Mouse (Mus musculus): ENCODE measurements at regions not wholly inside any gene's neighbourhood (a gene's known extent, or its start where the extent isn't known, plus 50 kb on each side); places are given as distances from the start of the nearest gene placed in this dataset.
A peak's percentile ranks its signal among the peaks of the same experiment; 100 is the strongest.

DNA sequence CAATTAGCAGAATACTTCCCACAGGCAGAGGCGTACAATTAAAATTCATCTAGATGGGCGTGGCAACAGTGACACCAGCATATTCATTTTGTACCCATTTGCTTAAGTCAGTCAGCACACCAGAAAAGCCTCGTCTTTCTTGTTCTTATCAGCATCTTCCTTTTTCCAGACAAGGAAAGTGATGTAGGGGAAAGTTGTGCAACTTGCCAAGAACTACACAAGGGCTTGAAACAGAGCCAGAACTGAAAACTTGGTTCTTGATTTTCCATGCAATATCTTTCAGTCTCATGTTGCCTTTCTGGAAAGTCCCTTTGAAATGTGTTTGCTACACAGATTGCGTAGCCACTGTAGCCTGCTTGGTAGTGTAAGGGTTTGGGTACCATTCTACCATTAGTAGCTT is 401.9 kb upstream of the Btbd3 start:
- intact Hi-C loops (cut with DNase I; ENCODE audit: low total_unique reads): no loop called here
- no peak for DNase-seq

DNA sequence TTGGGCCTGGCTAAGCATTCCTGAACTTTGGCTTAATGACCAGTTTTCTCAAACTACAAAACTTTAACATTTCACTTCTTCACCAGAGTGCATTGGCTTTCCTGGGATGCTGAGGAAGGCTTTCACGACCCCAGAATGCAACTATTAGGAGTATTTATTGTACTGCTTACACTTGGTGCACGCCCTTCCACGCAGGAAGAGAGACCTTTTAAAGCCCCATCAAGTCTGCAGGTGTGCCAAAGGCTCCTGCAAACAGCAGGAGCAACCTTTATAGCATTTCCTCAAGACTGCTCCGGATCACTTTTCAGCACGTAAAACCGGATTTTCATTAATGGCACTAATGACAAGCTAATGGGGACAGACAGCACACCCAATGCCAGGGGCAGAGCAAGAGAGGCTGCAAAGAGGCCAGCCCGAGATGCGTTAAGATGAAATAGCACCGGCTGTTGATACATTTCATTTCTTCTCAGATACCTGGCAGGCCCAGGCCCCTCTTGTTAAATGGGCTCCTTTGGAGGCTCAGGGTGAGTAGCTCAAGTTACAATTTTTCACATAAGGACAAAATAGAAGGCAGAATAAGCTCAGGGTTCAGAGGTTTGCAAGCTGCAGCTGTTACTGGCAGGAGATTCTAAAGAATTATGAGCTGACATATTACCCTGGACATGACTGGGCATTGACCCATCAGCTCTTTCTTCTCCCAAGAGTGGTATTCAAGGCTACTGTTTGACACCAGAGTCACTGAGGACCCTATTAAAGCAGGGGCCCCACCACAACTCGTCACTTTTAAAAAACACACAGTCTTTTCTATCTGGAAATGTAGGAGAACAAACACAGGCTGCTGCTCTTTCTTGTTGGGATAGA is 402.7 kb upstream of the Btbd3 start:
- DNase-seq: no peak
- intact Hi-C loops (cut with DNase I; ENCODE audit: low total_unique reads): no loop called here

DNA sequence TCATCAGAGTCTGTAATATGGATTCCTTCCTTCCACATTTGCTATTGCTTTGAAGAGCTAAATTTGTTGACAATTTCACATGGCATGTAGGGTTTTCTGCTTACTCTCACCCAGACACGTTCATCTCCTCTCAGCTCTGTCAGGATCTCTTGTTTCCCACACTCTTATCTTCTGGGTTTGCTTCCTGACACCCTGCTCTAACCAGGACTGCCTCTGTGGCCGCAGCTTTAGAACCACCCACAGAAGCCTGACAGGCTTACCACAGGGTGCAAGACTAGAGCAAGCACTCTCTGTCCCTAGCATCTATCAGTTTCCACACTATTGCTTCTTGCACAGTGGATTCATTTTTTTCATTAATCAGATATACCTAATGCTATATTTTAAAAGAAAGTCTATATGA is 408.5 kb upstream of the Btbd3 start:
- no peak for DNase-seq

DNA sequence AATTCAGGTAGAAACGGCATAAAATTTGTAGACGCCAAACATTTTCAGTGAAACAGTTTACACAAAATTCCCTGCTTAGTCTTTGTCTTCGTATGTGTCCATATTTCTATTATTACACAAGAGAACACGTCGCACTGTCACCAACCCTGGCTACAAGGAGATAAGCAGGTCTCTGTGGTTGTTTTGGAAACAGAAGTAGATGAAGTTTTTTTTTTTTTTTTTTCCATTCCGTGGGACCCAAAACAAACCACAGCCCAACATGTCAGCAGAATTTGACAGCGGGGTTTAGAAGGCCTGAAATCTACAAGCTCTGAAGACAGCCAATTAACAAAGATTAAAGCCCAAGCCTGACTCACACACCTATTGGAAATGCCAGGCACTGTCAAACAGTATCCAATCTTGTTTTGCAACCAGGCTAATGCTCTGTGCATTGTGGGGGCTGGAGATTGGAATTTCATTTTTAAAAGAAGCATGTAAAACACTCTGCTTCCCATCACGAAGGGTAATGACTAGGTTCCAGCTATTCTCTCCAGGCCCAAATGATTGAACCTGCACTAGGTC is 428.5 kb upstream of the Btbd3 start:
- intact Hi-C loops (cut with DNase I; ENCODE audit: low total_unique reads): no loop called here
- DNase-seq: no peak

More for the DNA sequence above, 408.5 kb upstream of the Btbd3 start:
- intact Hi-C loops (cut with DNase I; ENCODE audit: low total_unique reads): no loop called here

DNA sequence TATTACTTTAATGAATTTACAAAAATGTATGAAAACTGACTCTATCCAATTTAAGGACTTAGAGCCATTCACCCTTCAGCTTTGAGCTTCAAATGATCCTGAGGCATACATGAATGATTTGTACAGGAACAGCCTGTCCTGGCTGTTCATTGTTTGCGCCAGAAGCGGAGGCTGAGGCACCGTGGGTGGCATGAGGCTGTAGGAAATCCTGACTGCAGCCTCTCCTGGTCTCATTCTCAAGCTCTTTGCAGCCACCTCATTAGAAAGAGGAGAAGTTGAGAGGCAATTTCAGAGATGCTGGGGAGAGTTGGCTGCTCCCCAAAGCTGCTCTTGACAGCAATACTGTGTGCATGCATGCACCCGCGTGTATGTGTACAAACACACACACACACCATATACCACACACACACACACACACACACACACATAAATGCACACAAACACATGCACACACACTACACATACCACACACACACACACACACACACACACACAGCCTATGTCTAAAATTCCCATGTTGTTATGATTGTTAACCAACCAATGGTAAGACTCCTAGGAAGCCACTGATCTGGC is 434.9 kb upstream of the Btbd3 start:
- intact Hi-C loops (cut with DNase I; ENCODE audit: low total_unique reads): no loop called here
- no peak for DNase-seq

DNA sequence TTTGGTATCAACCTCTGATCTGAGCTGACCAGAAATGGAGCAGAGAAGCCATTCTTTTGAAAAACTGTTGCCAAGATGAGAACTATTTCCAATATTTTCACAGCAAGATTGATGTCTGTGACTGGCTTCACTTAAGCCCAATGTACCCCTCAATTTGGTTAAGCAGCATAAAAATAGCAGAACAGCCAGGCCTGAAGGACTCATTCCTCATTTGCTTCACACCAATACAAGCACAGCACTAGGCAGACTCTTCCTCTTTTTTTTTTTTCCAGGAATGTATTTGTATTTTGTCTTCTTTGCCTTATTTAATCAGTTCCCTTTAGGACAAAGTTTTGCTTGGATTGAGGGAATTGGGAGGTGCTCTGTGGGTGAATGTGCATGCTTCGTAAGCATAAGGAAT is 441.4 kb upstream of the Btbd3 start:
- intact Hi-C loops (cut with DNase I; ENCODE audit: low total_unique reads): no loop called here
- DNase-seq: no peak

DNA sequence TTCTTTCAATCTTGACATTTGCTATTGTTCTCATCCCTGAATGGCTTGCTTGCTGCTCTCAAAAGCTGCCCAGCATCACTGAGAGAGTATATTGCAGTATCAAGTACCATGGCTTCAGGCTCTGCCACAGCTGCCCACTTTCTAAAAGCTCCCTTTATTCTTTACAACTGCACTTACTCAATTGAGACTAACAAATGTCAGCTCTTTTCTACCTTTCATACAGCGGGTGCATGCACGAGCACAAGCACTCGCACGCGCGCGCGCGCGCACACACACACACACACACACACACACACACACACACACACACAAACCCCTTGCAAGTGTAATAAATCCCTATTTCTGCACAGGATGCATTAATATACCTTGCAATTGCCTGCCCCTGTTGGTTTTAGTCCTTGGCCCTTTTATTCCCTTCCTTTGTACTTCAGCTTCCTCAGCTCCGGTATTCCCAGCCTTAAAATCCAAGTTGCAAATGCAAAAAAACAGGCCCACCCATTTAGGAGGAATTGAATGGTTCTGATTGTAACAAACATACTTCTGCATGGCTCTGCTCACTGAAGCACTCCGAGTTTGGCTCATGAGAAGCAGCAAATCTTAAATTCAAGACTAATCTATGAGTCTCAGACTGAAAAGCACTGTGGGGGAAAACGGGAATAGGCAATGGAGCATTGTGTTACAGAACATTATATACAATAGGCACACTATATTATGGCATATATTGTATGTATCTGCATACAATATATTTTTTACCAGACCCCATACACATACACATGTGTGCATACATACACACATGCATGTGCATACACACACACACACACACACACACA is 447.7 kb upstream of the Btbd3 start:
- no peak for DNase-seq
- intact Hi-C loops (cut with DNase I; ENCODE audit: low total_unique reads): no loop called here

DNA sequence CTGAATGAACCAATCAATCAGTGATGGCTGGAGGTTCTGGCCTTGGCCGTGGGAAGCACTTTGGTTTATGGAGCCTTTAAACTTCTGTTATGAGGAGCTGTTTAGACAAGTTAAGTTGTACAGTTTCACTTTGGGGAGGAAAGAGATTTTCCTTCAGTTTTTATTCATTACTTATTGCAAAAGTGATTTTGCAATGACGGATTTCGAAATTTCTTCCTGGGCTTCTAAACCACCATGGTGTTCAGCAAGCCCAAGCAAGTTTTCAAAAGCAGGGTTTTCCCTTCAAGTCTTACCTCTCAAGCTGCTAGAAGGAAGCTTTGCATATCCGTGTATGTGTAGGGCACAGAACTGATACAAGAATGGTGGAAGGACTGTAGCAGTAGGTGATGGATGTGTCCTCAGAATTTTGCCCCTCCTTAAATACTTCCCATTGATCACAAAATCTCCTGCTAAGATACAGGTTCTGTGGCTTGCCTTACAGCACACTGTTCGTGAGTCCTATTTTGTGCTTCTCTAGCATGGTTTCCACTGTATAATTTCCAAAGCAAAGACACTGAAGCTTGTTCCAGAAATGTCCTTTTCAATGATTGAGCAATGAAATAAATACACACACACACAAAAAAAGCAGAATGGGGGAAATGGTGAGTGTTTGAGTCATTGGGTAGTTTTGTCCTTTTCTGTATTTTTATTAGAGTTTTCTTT is 448.6 kb upstream of the Btbd3 start:
- intact Hi-C loops (cut with DNase I; ENCODE audit: low total_unique reads): no loop called here
- DNase-seq: no peak

DNA sequence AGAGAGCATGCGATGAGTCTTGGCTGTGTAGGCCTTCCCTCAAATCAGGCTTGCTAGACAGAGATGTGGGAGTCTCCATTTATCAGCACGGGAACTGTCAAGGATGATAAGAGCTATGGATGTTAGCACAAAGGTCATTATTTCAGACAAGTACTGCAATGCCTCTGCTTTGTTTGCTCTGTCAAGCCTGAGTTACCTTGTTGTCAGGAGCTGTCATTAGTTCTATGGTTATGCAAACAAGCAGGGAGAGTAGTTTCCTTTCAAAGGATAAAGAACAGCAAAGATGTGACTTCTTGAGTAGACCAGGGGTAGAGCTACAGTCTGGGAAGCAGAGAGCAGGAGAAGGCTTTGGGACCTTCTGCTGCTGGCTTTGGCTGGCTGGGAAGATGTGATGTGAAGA is 461.5 kb upstream of the Btbd3 start:
- intact Hi-C loops (cut with DNase I; ENCODE audit: low total_unique reads): no loop called here
- DNase-seq: no peak

DNA sequence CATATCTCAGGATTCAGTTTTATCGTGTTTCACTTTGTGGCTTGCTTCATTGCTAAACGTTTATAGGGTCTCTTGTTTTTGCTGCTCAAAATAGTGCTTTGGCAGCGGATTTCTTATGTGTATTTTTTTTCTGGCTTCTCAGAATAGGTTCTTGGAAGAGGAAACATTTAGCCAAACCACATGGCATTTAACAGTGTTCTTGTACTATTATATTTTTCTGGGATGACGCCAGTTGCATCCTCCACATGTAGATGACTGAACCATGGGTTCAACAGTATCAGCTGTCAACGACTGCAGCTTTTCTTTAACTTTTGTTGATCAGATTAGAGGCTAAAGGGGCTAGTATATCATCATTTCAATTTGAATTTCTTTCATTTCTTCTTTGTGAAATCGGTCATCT is 472.3 kb upstream of the Btbd3 start:
- no peak for DNase-seq
- intact Hi-C loops (cut with DNase I; ENCODE audit: low total_unique reads): no loop called here

DNA sequence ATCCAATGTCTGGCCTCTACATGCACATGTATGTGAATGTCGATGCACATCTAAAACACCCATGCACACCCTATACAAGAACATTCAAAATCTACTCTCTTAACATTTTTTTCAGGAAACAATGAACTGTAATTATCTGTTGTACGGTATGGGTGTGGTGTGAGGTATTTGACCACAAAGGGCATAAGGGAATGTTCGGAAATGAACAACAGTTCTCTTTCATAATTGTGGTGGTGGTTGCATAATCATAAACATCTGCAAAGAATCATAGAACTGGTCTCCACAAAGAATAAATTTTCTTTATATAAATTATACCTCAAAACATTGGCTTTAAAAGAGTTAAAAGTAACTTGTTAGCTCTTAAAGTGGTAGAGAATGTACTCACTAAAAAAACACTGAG is 478.9 kb upstream of the Btbd3 start:
- intact Hi-C loops (cut with DNase I; ENCODE audit: low total_unique reads): no loop called here
- no peak for DNase-seq

DNA sequence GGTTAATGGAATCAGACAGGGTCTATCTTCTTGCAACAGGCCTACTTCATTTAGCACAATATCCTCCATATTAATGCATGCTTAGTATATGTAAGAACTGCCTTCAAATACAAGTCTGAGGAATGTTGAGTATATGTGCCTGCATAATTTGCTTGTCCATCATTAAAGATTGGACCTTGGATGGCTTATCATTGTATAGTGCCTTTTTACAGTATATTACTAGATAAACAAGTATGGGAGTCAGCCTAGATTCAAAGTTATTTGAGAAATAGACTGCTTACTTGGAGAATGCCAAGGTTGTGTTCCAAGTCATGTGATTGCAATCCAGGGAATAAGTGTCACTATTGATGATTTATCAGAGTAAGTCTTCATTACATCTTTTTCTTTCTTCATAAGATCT is 491.6 kb upstream of the Btbd3 start:
- intact Hi-C loops (cut with DNase I; ENCODE audit: low total_unique reads): no loop called here
- DNase-seq: no peak

DNA sequence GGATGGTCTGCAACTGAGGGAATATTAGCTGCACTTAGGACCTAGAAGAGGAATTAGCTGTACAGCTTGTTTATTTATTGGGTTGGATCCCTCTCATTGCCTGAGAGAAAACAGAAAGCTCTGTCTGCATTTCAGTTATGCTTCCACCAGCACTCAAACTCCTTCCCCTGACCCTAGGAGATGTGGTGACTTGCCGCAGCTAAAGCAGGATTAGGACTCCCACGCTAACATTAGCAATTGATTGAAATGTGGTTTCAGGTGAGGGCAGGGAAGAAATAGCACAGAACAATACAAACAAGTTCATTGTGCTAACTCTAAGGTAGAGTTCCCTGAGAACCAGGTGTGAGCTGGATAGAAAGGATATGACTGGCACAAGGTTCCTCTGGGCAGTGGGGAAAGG is 496.9 kb upstream of the Btbd3 start:
- no peak for DNase-seq
- intact Hi-C loops (cut with DNase I; ENCODE audit: low total_unique reads): no loop called here

DNA sequence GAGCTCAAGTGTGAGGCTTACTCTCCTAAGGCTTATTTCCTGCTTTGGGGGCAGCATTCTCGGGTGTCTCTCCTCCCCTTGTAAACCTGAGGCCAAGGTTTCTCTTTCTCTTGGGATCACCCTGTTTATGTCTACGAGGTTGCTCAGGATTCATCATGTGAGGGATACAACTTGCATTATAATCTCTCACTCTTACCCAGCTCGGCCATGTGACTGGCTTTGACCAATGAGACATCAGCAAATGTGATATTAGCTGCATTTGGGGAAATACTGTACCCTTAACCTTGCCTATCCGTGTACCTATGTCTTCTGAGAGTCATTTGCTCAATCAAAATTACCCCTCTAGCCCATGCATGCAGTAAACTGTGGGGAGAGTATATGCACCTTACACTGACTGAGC is 498.0 kb upstream of the Btbd3 start:
- intact Hi-C loops (cut with DNase I; ENCODE audit: low total_unique reads): no loop called here
- no peak for DNase-seq

DNA sequence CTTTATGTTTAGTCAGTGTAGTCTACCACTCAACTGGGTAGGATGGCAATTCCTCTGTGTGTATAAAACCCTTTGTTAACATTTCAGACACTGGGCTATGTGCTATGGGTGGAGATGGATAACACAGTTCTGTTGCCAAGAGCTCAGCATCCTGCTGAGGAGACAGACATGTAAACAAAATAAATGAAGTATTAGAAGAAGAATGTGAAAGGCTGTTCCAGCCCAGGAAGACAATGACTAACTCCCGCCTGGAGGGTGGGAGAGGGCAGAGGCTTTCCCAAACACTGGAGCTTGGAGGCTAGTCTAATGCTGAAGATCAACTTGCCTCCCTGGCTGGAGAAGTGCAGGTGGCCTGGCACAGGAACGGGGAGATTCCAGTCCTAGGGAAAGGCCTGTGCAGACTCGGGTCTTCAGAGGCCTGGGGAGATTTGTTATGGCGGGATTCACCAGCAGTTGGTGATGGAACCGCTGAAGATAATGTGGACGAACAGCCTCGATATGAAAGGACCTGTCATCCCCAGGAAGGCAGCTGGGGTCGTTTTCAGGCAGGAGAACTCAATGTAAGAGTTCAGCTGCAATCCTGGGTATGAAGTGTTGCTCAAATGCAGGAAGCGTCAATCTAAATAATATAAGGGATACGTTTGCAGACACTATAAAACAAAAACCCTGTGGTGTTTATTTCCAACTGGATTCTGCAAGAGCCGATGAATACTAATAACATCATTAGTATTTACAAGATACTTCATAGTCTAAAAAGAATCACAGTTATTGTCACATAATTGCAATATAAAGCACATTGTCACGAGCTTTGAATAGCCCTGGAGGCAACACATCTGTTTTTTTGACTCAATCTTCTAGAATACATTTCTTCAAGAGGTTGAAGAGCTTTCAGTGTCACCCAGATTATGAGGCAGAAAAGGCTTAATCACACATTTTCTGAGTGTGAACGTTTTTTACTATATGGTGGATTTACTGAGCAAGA is 498.8 kb upstream of the Btbd3 start:
- intact Hi-C loops (cut with DNase I; ENCODE audit: low total_unique reads): no loop called here
- peak; percentile 6 for DNase-seq

DNA sequence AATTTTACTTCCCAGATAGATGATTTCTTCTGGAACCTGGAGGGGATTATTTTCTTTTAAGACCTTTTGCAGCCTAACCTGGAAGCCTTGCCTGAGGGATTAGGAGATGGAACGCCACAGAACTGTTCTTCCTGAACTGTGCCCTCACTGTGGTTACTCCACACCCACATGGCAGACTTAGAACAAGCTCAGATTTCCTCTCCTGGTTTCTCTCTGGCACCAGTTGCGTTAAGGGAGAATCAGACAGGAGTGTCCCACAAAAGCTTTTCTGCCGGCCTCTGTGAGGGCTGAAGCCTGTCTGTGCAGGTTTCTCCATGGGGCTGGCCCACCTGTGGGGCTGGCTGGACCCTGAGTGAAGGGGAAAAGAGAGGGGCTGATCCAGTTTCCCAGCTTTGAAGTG is 500.1 kb upstream of the Btbd3 start:
- no peak for DNase-seq
- intact Hi-C loops (cut with DNase I; ENCODE audit: low total_unique reads): no loop called here

DNA sequence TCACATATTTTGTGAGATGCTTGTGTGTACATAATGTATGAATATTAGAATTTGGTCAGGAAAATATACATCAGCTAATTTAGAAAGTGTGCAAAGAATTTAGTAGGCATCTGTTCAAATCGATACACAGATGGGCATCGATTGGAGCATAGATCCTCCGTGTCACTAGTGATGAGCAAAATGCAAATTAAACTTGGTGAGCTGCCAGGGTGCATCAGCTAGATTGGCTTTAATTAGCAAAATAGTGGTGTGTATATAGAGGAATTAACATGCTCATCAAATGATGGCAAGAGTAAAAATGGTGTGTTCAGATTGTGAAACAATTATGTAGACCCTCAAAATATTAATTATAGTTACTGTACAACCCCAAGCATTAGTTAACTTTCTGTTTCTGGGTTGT is 501.9 kb upstream of the Btbd3 start:
- intact Hi-C loops (cut with DNase I; ENCODE audit: low total_unique reads): no loop called here

DNA sequence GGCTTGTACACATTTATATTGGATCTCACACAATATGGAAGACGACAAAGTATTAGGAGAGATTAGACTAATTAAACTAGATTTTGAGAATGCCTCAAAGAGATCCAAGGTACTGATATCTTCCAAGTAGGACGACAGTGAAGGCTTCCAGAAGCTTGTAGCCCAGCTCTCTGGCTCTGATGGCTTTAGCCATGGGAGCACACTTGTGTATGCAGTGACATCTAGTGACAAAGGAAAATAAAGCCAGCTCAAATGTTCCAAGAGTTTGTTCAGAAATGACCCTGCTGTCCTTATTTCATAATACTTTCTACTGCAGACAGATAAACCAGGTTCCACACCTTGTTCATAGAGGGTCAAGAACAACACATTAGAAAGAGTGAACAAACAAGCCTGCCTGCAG is 524.0 kb upstream of the Btbd3 start:
- no peak for DNase-seq
- intact Hi-C loops (cut with DNase I; ENCODE audit: low total_unique reads): loop anchor here (5.0 to 10.0 kb wide), 2 partner anchors 615 to 818 kb away; partner anchors contain the start of gene Jag1

More for the DNA sequence above, 501.9 kb upstream of the Btbd3 start:
- no peak for DNase-seq

Data from gastrocnemius, postnatal 14 days (tissue).